Mouse (Mus musculus) bone marrow macrophage, adult 2 months (primary cell): ENCODE results near the gene H2-DMa.

Experiments used
- CTCF ChIP-seq: IDR thresholded peaks from 2 replicates; pipeline ENCODE4 v1.5.1; 2012; ENCODE audit warnings: low read depth, mild to moderate bottlenecking, low read length, moderate library complexity
- POLR2A ChIP-seq: IDR thresholded peaks from 2 replicates; pipeline ENCODE4 v1.6.1; 2012; ENCODE audit warnings: mild to moderate bottlenecking, low read depth, low read length, borderline replicate concordance

DNA sequence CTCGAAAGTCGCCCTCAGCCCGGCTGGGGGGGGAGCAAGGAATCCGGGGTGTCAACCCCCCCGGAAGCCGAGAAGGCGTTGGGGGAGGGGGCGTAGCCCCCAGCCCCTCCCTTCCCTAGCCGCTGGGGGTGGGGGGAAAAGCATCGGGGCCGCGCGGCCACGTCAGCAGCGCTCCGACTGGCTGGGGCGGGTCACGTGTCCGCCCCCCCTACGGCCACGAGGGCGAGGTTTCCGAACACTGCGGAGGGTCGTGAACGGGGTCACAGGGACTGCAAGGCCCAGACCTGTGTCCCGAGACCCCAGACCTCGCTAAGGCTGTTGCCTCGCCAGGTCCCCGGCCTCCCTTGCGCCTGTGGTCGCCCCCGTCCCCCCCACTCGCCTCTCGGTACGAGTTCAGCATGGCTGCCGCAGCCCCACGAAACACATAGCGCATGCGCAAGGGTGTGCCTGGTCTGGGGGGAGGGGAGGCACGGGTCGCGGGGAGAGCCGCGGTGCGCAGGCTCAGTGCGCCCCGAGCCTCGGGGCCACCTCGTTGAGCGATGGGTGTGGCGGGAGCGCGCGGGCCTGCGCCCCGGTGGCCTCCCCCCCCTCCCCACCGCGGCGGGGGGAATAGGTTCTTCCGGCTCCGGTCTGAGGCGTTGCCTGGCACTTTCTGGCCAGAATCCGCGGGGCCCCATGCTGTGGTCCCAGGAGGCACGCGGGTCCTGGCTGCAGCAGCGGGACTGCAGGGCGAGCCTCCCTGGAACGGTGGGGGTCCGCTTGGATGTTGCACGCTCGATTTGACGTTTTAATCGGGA, 3.0 kb downstream of the H2-DMa start, which contains the start of gene Brd2:
- TF ChIP-seq POLR2A (no peak), CTCF (no peak)
